Mouse (Mus musculus) heart, embryonic 16.5 days (tissue): ENCODE results near the gene Blvra. TPM values are rescaled to one million over a fixed set of nuclear protein-coding genes. Genes with fewer than 3 reads are reported as not detected.

Source experiments
- ATAC-seq: fragments of 200-750 bp; cut with Nextera tagmentation; replicated peaks from 2 replicates; pipeline ENCODE4 v1.8.0; 2017; ENCODE audit warnings: moderate number of reproducible peaks; ENCODE audit not compliant: insufficient read depth, low FRiP score; ENCODE audit errors: extremely low read depth
- H3K27ac ChIP-seq: fragments of 300-500 bp; sonication (generic); 2 replicates; pipeline ENCODE4 v1.5.1; 2014; ENCODE audit warnings: mild to moderate bottlenecking, low read length, control low read depth, moderate library complexity
- H3K27me3 ChIP-seq: fragments of 300-500 bp; sonication (generic); 2 replicates; pipeline ENCODE4 v1.6.1; 2014; ENCODE audit warnings: low read length, mixed read lengths; ENCODE audit not compliant: control insufficient read depth, insufficient read depth
- H3K36me3 ChIP-seq: fragments of 300-500 bp; sonication (generic); 2 replicates; pipeline ENCODE4 v1.6.1; 2014; ENCODE audit not compliant: control insufficient read depth, insufficient read depth
- H3K4me1 ChIP-seq: fragments of 300-500 bp; sonication (generic); 2 replicates; pipeline ENCODE4 v1.6.1; 2014; ENCODE audit warnings: low read length, mixed read lengths; ENCODE audit not compliant: control insufficient read depth, insufficient read depth
- H3K4me2 ChIP-seq: fragments of 300-500 bp; sonication (generic); 2 replicates; pipeline ENCODE4 v1.6.1; 2014; ENCODE audit warnings: low read depth, mild to moderate bottlenecking, control low read depth, low read length
- H3K4me3 ChIP-seq: fragments of 300-500 bp; sonication (generic); 2 replicates; pipeline ENCODE4 v1.5.1; 2014; ENCODE audit warnings: mild to moderate bottlenecking, control low read depth, low read length
- H3K9ac ChIP-seq: fragments of 300-500 bp; sonication (generic); 2 replicates; pipeline ENCODE4 v1.6.1; 2014; ENCODE audit warnings: low read length, control low read depth
- H3K9me3 ChIP-seq: fragments of 300-500 bp; sonication (generic); replicated peaks from 2 replicates; pipeline ENCODE4 v1.6.1; 2016; ENCODE audit warnings: low read length; ENCODE audit not compliant: control insufficient read depth
- WGBS: fragments of 180-500 bp; shearing (Covaris S2); extraction: QIAGEN DNeasy Blood & Tissue Kit; methylation state at CpG from one replicate; pipeline ENCODE4 v1.1.7; 2014; 5-methylcytosine and 5-hydroxymethylcytosine counted together
- microRNA-seq: library from miRNA; unstranded; fragments of <30 nt; microRNA quantifications from one replicate; pipeline ENCODE4, GENCODE M21; 2017
- polyA plus RNA-seq: library from polyadenylated mRNA; unstranded; fragments of >200 nt; fragmentation: Nextera tagmentation; extraction: Ambion mirVana; gene quantifications from 2 replicates; pipeline ENCODE4 v1.2.1, GENCODE M21; 2015

The Blvra gene
- polyA plus RNA-seq, 1 experiment from 2014 or later = 48.4 TPM

DNA sequence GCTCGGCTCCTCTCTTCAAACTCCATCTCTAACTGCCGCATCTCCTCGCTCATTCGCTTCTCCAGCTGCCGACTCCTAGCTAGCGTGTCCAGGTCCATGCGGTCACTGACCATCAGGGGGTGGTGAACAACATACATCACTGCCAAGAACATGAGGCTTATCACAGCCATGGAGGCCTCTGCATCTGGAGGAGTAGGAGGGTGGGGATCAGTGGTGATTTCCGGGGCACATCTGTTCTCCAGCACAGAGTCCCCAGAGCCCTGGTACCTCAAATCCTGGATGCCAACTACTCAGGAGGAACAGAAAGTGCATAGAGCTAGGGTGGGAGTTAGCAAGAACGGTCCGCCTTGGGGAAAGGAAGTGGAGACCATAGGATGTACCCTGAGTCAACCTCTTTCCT lies 71.6 kb downstream of the Blvra start:
- peaks cover 20% of the 10 kb centered on the region for H3K4me1 ChIP-seq
- peaks cover 8% of the 10 kb centered on the region for H3K36me3 ChIP-seq
- H3K27me3 ChIP-seq = no peaks in the 10 kb centered on the region
- peak overlapping the region; percentile 68 for H3K4me2 ChIP-seq
- WGBS = 71% methylated on average over 10 of the region's 10 CpGs
- H3K4me3 ChIP-seq = peak overlapping the region; percentile 69
- peaks cover 3% of the 10 kb centered on the region for H3K9me3 ChIP-seq
- peak overlapping the region; percentile 76 for H3K9ac ChIP-seq
- ATAC-seq = no peak
- H3K27ac ChIP-seq = no peak overlapping the region

DNA sequence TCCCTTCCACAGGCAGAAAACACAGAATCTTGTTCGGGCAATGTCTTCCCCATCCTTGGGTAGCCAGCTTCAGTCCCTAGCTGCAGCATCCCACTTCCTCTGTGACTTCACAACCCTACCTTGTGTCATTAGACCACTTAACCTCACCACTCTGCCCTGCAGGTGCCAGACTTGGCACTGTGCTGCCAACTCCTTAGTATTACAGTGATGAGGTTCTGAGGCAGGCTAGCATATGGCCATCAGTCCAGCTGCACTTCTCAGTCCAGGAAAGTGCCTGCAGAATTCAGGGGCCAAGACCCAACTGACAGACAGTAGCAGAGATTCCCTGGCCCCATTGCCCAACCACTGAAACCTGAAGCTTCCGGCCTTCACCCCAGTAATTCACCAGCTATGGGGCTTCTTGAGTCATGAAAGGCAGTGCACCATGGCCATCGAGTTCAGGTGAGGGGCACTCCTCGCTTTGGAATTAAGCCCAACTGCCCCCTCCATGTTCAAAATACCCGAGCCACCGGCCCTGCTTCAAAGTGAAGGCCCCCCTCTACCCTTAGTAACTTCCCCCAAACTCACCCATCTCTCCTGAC lies 72.2 kb downstream of the Blvra start:
- H3K27ac ChIP-seq = no peak overlapping the region

DNA sequence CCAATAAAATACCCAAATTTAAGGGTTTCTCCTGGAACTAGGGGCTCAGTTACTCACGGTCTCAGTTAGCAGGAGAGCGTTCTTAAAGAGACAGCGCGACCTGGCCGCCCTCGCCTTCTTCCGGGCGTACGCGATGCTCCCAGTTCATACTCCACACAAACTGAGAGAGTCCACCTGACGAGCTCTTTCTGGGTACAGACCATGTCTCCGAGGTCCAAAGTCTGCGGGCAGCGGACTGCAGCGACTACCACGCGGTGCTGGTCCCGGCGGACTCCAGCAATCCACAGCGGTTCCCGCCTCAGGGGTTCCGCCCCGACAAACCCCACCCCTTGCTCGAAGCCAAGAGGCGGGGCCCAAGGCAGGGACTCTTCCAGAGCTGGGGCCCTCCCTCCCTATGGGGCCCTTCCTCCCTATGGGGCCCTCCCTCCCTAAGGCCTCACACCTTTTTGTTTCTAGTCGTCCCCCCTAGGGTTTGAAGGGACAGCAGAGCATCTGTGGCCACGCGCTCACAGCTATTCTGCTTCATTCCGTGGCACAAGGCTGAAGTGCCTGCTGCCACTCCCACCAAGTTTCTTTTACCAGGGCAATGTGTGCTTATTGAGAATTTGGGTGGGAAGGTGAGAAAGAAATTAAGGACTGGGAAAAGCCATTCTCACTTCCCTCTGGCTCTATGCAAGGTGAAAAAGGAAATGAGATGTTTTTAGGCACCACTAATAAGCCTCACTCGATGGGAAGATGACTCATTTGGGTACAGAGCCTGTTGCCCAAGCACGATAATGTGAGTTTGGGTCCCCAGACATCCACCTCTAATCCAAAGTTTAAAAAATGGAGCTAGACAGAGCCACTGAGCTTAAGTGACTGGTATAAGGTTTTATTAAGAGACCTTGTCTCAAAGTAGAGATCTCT lies 72.9 kb downstream of the Blvra start, which contains the start of gene Itpripl1:
Itpripl1 (minus strand) TSS at position 285 of the 906 bp plus-strand sequence.
- Histone ChIP-seq H3K27ac (no peak within 1 kb of the TSS), H3K36me3 (peaks cover 8% of the 10 kb centered on the region), H3K9ac (peak within 1 kb of the TSS; percentile 76), H3K4me1 (peaks cover 8% of the 10 kb centered on the region), H3K27me3 (no peaks in the 10 kb centered on the region), H3K4me2 (peak within 1 kb of the TSS; percentile 68), H3K4me3 (peak within 1 kb of the TSS; percentile 69), H3K9me3 (peaks cover 6% of the 10 kb centered on the region)
- peak; percentile 91 for ATAC-seq
- WGBS = 4% methylated on average over 31 of the region's 31 CpGs

More for the DNA sequence above, 72.2 kb downstream of the Blvra start:
- Histone ChIP-seq H3K27me3 (no peaks in the 10 kb centered on the region), H3K4me2 (peak overlapping the region; percentile 68), H3K9ac (peak overlapping the region; percentile 76), H3K9me3 (peaks cover 6% of the 10 kb centered on the region), H3K4me1 (peaks cover 14% of the 10 kb centered on the region), H3K4me3 (peak overlapping the region; percentile 69), H3K36me3 (peaks cover 8% of the 10 kb centered on the region)
- no peak for ATAC-seq
- WGBS = 13% methylated on average over 6 of the region's 6 CpGs

DNA sequence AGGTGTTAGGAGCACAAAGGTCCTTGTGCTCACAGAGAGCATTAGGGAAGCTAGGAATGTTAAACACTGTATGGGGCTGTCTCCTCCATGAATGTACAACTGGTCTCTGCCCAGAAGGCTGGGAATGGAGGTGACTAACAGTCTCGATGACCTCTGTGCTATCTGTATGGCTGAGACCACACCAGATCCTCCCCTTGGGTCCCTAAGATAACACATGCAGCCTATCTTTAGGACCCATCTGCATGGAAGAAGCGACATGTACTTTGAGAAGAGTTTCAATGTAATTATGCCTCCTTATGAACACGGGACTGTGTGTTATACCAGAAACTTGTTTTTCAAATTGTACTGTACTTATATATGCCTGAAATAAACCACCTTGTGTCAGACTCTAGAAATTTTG lies 75.2 kb downstream of the Blvra start:
- Histone ChIP-seq H3K36me3 (no peaks in the 10 kb centered on the region; the same call in 1 of the 2 replicates), H3K27ac (no peak overlapping the region), H3K27me3 (no peaks in the 10 kb centered on the region), H3K4me1 (peaks cover 8% of the 10 kb centered on the region), H3K4me2 (no peak overlapping the region), H3K9ac (no peak overlapping the region), H3K4me3 (no peak overlapping the region), H3K9me3 (peaks cover 4% of the 10 kb centered on the region; the same call in 1 of the 2 replicates)
- 79% methylated on average over 3 of the region's 3 CpGs for WGBS
- ATAC-seq = no peak

Small RNAs within 50 kb of the gene (microRNA-seq; reads per million reads assigned to microRNA genes)
- gene Gm24081 = not detected

Other genes starting within 250 kb of the Blvra start
- gene Trpm7, start 194.4 kb upstream of the Blvra start, polyA plus RNA-seq = 42.0 and 45.2 TPM in 2 replicates
- 41.5 and 43.6 TPM in 2 replicates for gene Sppl2a, start 137.4 kb upstream of the Blvra start, polyA plus RNA-seq
- 8.1 and 9.2 TPM in 2 replicates for gene Ap4e1, start 61.9 kb upstream of the Blvra start, polyA plus RNA-seq
- gene Ncaph, start 63.3 kb downstream of the Blvra start, polyA plus RNA-seq = 54.5 and 58.2 TPM in 2 replicates
- gene Itpripl1, start 72.8 kb downstream of the Blvra start, polyA plus RNA-seq = 13.5 and 14.3 TPM in 2 replicates
- gene 1810024B03Rik, start 137.6 kb downstream of the Blvra start, polyA plus RNA-seq = 0.93 and 1.2 TPM in 2 replicates
- gene Snrnp200, start 137.7 kb downstream of the Blvra start, polyA plus RNA-seq = 40.4 and 41.7 TPM in 2 replicates
- gene Ciao1, start 177.2 kb downstream of the Blvra start, polyA plus RNA-seq = 59.6 and 68.9 TPM in 2 replicates
- gene Tmem127, start 177.2 kb downstream of the Blvra start, polyA plus RNA-seq = 20.3 and 23.4 TPM in 2 replicates
- gene Stard7, start 199.6 kb downstream of the Blvra start, polyA plus RNA-seq = 113 and 115 TPM in 2 replicates